Mouse (Mus musculus) splenic B cell, adult 2 months (primary cell): ENCODE results near the gene Cyld.
"Not testable (repeated sequence)": the region's sequence is repeated elsewhere in the genome, so short reads cannot be mapped to it uniquely, and the experiment has no call there.

Experiments used
- DNase-seq: peaks from one replicate; pipeline ENCODE4 v3.0.0-alpha.2; 2011; ENCODE audit warnings: low read depth, low spot score
- H3K27me3 ChIP-seq: 2 replicates; pipeline ENCODE4 v1.6.1; 2012; ENCODE audit warnings: mild to moderate bottlenecking, low read length, moderate library complexity, mixed read lengths; ENCODE audit not compliant: control insufficient read depth, poor library complexity, insufficient read depth, severe bottlenecking
- H3K36me3 ChIP-seq: 2 replicates; pipeline ENCODE4 v1.6.1; 2012; ENCODE audit warnings: mild to moderate bottlenecking, low read length, moderate library complexity, mixed read lengths; ENCODE audit not compliant: control insufficient read depth, poor library complexity, insufficient read depth, severe bottlenecking

Cyld gene

GRCm38 (mm10) chr8:88696721-88697641 lies at the start of gene Cyld:
Gene Cyld (plus strand): TSS chr8:88697028.
- no peaks in the 10 kb centered on the region for H3K27me3 ChIP-seq
- peak; percentile 99 for DNase-seq

GRCm38 (mm10) chr8:88648322-88648721 lies 48.5 kb upstream of the Cyld start:
- Histone ChIP-seq H3K36me3 (no peaks in the 10 kb centered on the region), H3K27me3 (no peaks in the 10 kb centered on the region)
- no peak for DNase-seq

More at GRCm38 (mm10) chr8:88696721-88697641, at the start of gene Cyld:
- H3K36me3 ChIP-seq: 0 out of 2 replicates have a peak, but pooled peaks cover 2% of the 10 kb centered on the region

- DNase-seq: peak; percentile 54
- Histone ChIP-seq H3K36me3 (no peaks in the 10 kb centered on the region), H3K27me3 (no peaks in the 10 kb centered on the region)
These were observed 46.7 kb upstream of the Cyld start for GRCm38 (mm10) chr8:88650016-88650708.

- H3K27me3 ChIP-seq, DNase-seq, H3K36me3 ChIP-seq: not testable (repeated sequence)
These were observed 45.7 kb upstream of the Cyld start for GRCm38 (mm10) chr8:88651122-88651521.

- no peak for DNase-seq
- H3K27me3 ChIP-seq: no peaks in the 10 kb centered on the region
- H3K36me3 ChIP-seq: no peaks in the 10 kb centered on the region
These were observed 41.5 kb upstream of the Cyld start for GRCm38 (mm10) chr8:88655334-88655733.

GRCm38 (mm10) chr8:88659873-88660272 lies 37.0 kb upstream of the Cyld start:
- Histone ChIP-seq H3K27me3 (no peaks in the 10 kb centered on the region), H3K36me3 (no peaks in the 10 kb centered on the region)
- DNase-seq: no peak

- Histone ChIP-seq H3K27me3 (no peaks in the 10 kb centered on the region), H3K36me3 (no peaks in the 10 kb centered on the region)
- DNase-seq: peak; percentile 91
These were observed 34.4 kb upstream of the Cyld start for GRCm38 (mm10) chr8:88662401-88662821.

GRCm38 (mm10) chr8:88664121-88664520 lies 32.7 kb upstream of the Cyld start:
- DNase-seq: no peak
- Histone ChIP-seq H3K36me3 (no peaks in the 10 kb centered on the region), H3K27me3 (no peaks in the 10 kb centered on the region)

- Histone ChIP-seq H3K27me3 (no peaks in the 10 kb centered on the region), H3K36me3 (no peaks in the 10 kb centered on the region)
- no peak for DNase-seq
These were observed 31.9 kb upstream of the Cyld start for GRCm38 (mm10) chr8:88664947-88665346.

GRCm38 (mm10) chr8:88666435-88666834 lies 30.4 kb upstream of the Cyld start:
- H3K27me3 ChIP-seq: no peaks in the 10 kb centered on the region
- DNase-seq: peak; percentile 71
- H3K36me3 ChIP-seq: no peaks in the 10 kb centered on the region

- DNase-seq: peak; percentile 93
- H3K27me3 ChIP-seq: no peaks in the 10 kb centered on the region
- no peaks in the 10 kb centered on the region for H3K36me3 ChIP-seq
These were observed 28.3 kb upstream of the Cyld start for GRCm38 (mm10) chr8:88668400-88669086.

GRCm38 (mm10) chr8:88670782-88671181 lies 26.0 kb upstream of the Cyld start:
- H3K36me3 ChIP-seq: no peaks in the 10 kb centered on the region
- DNase-seq: no peak
- H3K27me3 ChIP-seq: no peaks in the 10 kb centered on the region

- H3K36me3 ChIP-seq: no peaks in the 10 kb centered on the region
- no peak for DNase-seq
- no peaks in the 10 kb centered on the region for H3K27me3 ChIP-seq
These were observed 25.3 kb upstream of the Cyld start for GRCm38 (mm10) chr8:88671575-88671974.

GRCm38 (mm10) chr8:88673859-88674258 lies 23.0 kb upstream of the Cyld start:
- no peaks in the 10 kb centered on the region for H3K27me3 ChIP-seq
- DNase-seq: no peak
- H3K36me3 ChIP-seq: no peaks in the 10 kb centered on the region
